Mouse (Mus musculus): Measurements from ENCODE around the gene Tradd. TPM values are rescaled to one million over a fixed set of nuclear protein-coding genes. Genes with fewer than 3 reads are reported as not detected.

Tradd gene
- polyA plus RNA-seq, 1 experiment from 2014 or later = 50.6 TPM

DNA sequence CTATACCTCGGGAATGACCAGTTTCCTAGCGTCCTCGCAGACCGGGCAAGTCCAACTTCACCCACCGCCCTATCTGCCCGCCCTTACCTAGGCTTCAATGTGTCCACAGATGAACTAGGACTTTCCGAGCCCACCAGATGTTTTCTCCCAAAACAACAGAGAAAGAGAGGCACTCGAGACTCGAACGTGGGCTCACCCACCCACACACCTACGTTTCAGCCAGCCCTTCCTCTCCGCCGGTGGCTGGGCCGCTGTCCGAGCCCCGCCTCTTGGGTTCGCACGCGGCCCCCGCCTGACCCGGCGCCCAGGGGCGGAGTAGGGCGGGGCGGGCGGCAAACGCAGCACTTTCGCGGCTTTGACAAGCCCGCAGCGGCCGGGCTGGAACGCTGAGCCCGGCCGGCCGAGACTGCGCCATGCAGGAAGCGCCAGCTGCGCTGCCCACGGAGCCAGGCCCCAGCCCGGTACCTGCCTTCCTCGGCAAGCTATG is 5.1 kb upstream of the Tradd start, which contains the start of gene Hsf4:
Gene Hsf4, plus strand, starts transcription at position 341 of the 487 bp plus-strand sequence.
- Histone ChIP-seq H3K9me3 (ENCODE audit: control insufficient read depth) (no peaks in the 10 kb centered on the region), H3K27me3 (replicated peaks; ENCODE audit: control insufficient read depth, insufficient read depth, low read length) (peaks cover 61% of the 10 kb centered on the region), H3K4me1 (replicated peaks; ENCODE audit: control insufficient read depth, insufficient read depth, low read length) (peaks cover 22% of the 10 kb centered on the region; the same call in 1 of the 2 replicates), H3K4me3 (ENCODE audit: low read depth, low read length) (peak within 1 kb of the TSS; percentile 43), H3K9ac (ENCODE audit: low read depth, low read length) (0 out of 2 replicates have a peak within 1 kb of the TSS, but pooled peaks have one; percentile 22), H3K4me2 (replicated peaks; ENCODE audit: low read depth) (peak within 1 kb of the TSS; percentile 78), H3K27ac (ENCODE audit: low read depth, low read length) (no peak within 1 kb of the TSS), H3K36me3 (ENCODE audit: control insufficient read depth, insufficient read depth) (peaks cover 10% of the 10 kb centered on the region; the same call in 1 of the 2 replicates)
- ATAC-seq = peak; percentile 65
- WGBS = 2% methylated on average over 42 of the region's 42 CpGs
- TF ChIP-seq CTCF (IDR thresholded peaks at IDR 0.05; ENCODE audit: low read depth) = no peak

GRCm38 (mm10) chr8:105269075-105269458 is 4.7 kb upstream of the Tradd start:
- TF ChIP-seq CTCF (IDR thresholded peaks at IDR 0.05; ENCODE audit: low read depth) = no peak
- H3K27me3 ChIP-seq (replicated peaks; ENCODE audit: control insufficient read depth, insufficient read depth, low read length) = peaks cover 58% of the 10 kb centered on the region
- no peak overlapping the region for H3K9ac ChIP-seq (ENCODE audit: low read depth, low read length)
- H3K27ac ChIP-seq (ENCODE audit: low read depth, low read length) = no peak overlapping the region
- peak overlapping the region; percentile 78 for H3K4me2 ChIP-seq (replicated peaks; ENCODE audit: low read depth)
- H3K4me3 ChIP-seq (ENCODE audit: low read depth, low read length) = peak overlapping the region; percentile 43
- peaks cover 10% of the 10 kb centered on the region; the same call in 1 of the 2 replicates for H3K36me3 ChIP-seq (ENCODE audit: control insufficient read depth, insufficient read depth)
- H3K9me3 ChIP-seq (ENCODE audit: control insufficient read depth) = no peaks in the 10 kb centered on the region
- H3K4me1 ChIP-seq (replicated peaks; ENCODE audit: control insufficient read depth, insufficient read depth, low read length) = peaks cover 22% of the 10 kb centered on the region; the same call in 1 of the 2 replicates
- ATAC-seq = no peak
- 16% methylated on average over 10 of the region's 10 CpGs for WGBS

DNA sequence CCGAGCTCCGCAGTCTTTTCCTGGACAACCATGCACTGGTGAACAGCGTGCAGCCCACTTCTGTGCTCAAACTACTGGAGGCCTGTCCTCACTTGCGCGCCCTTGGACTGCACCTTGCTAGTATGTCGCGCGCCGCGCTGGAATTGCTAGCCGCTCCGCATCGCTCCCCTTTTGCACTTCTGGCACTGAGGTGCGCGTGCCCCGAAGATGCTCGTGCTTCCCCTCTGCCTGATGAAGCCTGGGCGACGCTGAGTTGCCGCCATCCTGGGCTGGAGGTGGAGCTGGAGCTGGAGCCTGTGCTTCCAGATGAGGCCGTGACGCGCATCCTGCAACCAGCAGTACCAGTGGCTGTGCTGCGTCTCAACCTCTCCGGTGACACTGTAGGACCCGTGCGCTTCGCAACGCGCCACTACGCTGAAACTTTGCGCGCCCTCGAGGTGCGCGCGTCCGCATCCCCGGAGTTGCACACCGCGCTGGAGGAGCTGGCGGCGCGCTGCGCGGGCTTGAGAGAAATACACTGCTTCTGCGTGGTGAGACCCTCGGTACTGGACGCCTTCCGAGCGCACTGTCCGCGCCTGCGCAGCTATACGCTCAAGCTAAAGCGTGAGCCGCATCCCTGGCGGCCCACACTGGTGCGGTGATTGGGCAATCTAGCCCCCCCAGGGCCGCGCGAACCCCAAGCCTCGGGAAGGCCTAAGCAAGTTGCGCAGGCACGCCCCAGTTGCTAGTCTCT is 4.1 kb upstream of the Tradd start:
- WGBS = 15% methylated on average over 65 of the region's 65 CpGs
- Histone ChIP-seq H3K27me3 (replicated peaks; ENCODE audit: control insufficient read depth, insufficient read depth, low read length) (peaks cover 57% of the 10 kb centered on the region), H3K4me2 (replicated peaks; ENCODE audit: low read depth) (peak overlapping the region; percentile 78), H3K9ac (ENCODE audit: low read depth, low read length) (no peak overlapping the region), H3K4me3 (ENCODE audit: low read depth, low read length) (peak overlapping the region; percentile 43), H3K9me3 (ENCODE audit: control insufficient read depth) (no peaks in the 10 kb centered on the region), H3K27ac (ENCODE audit: low read depth, low read length) (no peak overlapping the region), H3K36me3 (ENCODE audit: control insufficient read depth, insufficient read depth) (peaks cover 10% of the 10 kb centered on the region; the same call in 1 of the 2 replicates), H3K4me1 (replicated peaks; ENCODE audit: control insufficient read depth, insufficient read depth, low read length) (peaks cover 22% of the 10 kb centered on the region; the same call in 1 of the 2 replicates)
- no peak for ATAC-seq
- no peak for TF ChIP-seq CTCF (IDR thresholded peaks at IDR 0.05; ENCODE audit: low read depth)

GRCm38 (mm10) chr8:105266775-105267174 is 2.4 kb upstream of the Tradd start:
- Histone ChIP-seq H3K4me2 (replicated peaks; ENCODE audit: low read depth) (no peak overlapping the region), H3K27me3 (replicated peaks; ENCODE audit: control insufficient read depth, insufficient read depth, low read length) (peaks cover 40% of the 10 kb centered on the region), H3K9me3 (ENCODE audit: control insufficient read depth) (no peaks in the 10 kb centered on the region), H3K36me3 (ENCODE audit: control insufficient read depth, insufficient read depth) (peaks cover 10% of the 10 kb centered on the region; the same call in 1 of the 2 replicates), H3K4me3 (ENCODE audit: low read depth, low read length) (no peak overlapping the region), H3K4me1 (replicated peaks; ENCODE audit: control insufficient read depth, insufficient read depth, low read length) (peaks cover 28% of the 10 kb centered on the region), H3K27ac (ENCODE audit: low read depth, low read length) (no peak overlapping the region), H3K9ac (ENCODE audit: low read depth, low read length) (no peak overlapping the region)
- no peak for ATAC-seq
- no peak for TF ChIP-seq CTCF (IDR thresholded peaks at IDR 0.05; ENCODE audit: low read depth)
- 64% methylated on average over 13 of the region's 13 CpGs for WGBS

- WGBS = 8% methylated on average over 10 of the region's 10 CpGs
- Histone ChIP-seq H3K27ac (ENCODE audit: low read depth, low read length) (no peak overlapping the region), H3K4me2 (replicated peaks; ENCODE audit: low read depth) (peak overlapping the region; percentile 78), H3K36me3 (ENCODE audit: control insufficient read depth, insufficient read depth) (peaks cover 10% of the 10 kb centered on the region; the same call in 1 of the 2 replicates), H3K27me3 (replicated peaks; ENCODE audit: control insufficient read depth, insufficient read depth, low read length) (peaks cover 23% of the 10 kb centered on the region), H3K4me1 (replicated peaks; ENCODE audit: control insufficient read depth, insufficient read depth, low read length) (peaks cover 25% of the 10 kb centered on the region), H3K9me3 (ENCODE audit: control insufficient read depth) (no peaks in the 10 kb centered on the region), H3K4me3 (ENCODE audit: low read depth, low read length) (peak overlapping the region; percentile 73), H3K9ac (ENCODE audit: low read depth, low read length) (peak overlapping the region; percentile 71)
- no peak for TF ChIP-seq CTCF (IDR thresholded peaks at IDR 0.05; ENCODE audit: low read depth)
- peak; percentile 25; the same call in 1 of the 2 replicates for ATAC-seq
Measured at GRCm38 (mm10) chr8:105265128-105265527, 719 bp upstream of the Tradd start.

- H3K4me3 ChIP-seq (ENCODE audit: low read depth, low read length) = peak overlapping the region; percentile 73
- peak overlapping the region; percentile 78 for H3K4me2 ChIP-seq (replicated peaks; ENCODE audit: low read depth)
- peak; percentile 39; the same call in 1 of the 2 replicates for TF ChIP-seq CTCF (IDR thresholded peaks at IDR 0.05; ENCODE audit: low read depth)
- WGBS = 44% methylated on average over 16 of the region's 16 CpGs
- H3K4me1 ChIP-seq (replicated peaks; ENCODE audit: control insufficient read depth, insufficient read depth, low read length) = peaks cover 20% of the 10 kb centered on the region
- no peak for ATAC-seq
- no peaks in the 10 kb centered on the region for H3K9me3 ChIP-seq (ENCODE audit: control insufficient read depth)
- H3K9ac ChIP-seq (ENCODE audit: low read depth, low read length) = no peak overlapping the region
- H3K36me3 ChIP-seq (ENCODE audit: control insufficient read depth, insufficient read depth) = peaks cover 16% of the 10 kb centered on the region; the same call in 1 of the 2 replicates
- H3K27me3 ChIP-seq (replicated peaks; ENCODE audit: control insufficient read depth, insufficient read depth, low read length) = peaks cover 19% of the 10 kb centered on the region
- no peak overlapping the region for H3K27ac ChIP-seq (ENCODE audit: low read depth, low read length)
Measured at GRCm38 (mm10) chr8:105263244-105263912, 1.0 kb downstream of the Tradd start.
